Mouse (Mus musculus): ENCODE data around the gene Aldh2. TPM values are rescaled to one million over a fixed set of nuclear protein-coding genes. Genes with fewer than 3 reads are reported as not detected.
A peak's percentile ranks its signal among the peaks of the same experiment; 100 is the strongest.
"Not testable (repeated sequence)": the region's sequence is repeated elsewhere in the genome, so short reads cannot be mapped to it uniquely, and the experiment has no call there.

The Aldh2 gene
- 99.2 and 102 TPM in 2 replicates for polyA plus RNA-seq (2015; fragmentation: Nextera tagmentation; extraction: Ambion mirVana)

DNA sequence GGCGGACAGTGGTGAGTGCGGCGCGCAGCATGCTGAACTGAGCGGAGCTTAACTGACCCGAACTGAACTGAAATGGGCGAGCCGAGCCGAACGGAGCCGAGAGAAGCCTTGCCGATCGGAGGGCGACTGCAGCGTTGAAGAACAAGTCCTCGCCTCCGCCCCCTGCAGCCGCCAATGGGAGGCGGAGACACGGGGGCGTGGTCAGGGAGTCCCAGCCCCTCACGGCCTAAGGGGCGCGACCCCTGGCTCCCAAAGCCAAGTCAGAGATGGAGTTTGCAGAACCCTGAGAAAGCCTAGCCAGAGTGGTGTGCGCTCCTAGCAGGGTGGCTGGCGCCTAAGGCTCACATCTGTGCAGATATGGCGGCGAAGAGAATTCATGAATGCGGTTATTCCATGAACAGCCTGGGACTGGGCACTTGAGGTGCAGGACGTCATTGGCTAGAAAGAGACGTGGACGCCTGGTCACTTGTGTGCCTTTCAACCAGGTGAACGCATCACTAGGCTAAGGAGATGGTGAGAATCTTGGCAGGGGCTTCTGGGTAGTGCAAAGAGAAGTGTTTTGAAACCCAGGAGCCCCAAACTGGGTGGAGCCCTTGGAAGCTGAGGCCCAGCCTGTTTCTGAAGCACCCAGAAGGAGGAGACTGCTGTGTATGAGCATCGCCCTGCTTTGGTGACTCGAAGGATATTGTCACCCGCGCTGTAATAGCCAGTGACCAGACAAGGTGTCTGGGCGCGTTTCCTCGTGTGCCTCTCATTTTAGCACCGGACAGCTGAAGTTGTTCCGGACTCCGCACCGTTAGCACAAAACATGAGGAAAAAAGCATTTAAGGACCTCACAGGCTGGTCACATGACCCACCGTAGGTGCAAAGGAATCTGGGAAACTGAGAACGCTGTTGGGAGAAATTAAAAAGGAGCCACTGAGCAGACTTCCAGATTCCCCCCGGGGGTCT lies at the start of gene Aldh2:
Gene Aldh2 (minus strand): TSS at position 374 of the 951 bp plus-strand sequence.
- peaks cover 16% of the 10 kb centered on the region for H3K4me1 ChIP-seq (replicated peaks; ENCODE audit: control insufficient read depth, insufficient read depth, low read length)
- peak within 1 kb of the TSS; percentile 43 for H3K27ac ChIP-seq (ENCODE audit: low read length)
- H3K36me3 ChIP-seq (ENCODE audit: control insufficient read depth, insufficient read depth) = no peaks in the 10 kb centered on the region
- H3K4me3 ChIP-seq (replicated peaks; ENCODE audit: low read length) = peak within 1 kb of the TSS; percentile 58
- peak; percentile 84 for ATAC-seq
- peak within 1 kb of the TSS; percentile 95 for H3K4me2 ChIP-seq (ENCODE audit: low read length)
- H3K9ac ChIP-seq (replicated peaks; ENCODE audit: low read depth, low read length) = peak within 1 kb of the TSS; percentile 63
- no peaks in the 10 kb centered on the region for H3K9me3 ChIP-seq (ENCODE audit: control insufficient read depth, low read length)
- H3K27me3 ChIP-seq (replicated peaks; ENCODE audit: control insufficient read depth, insufficient read depth, low read length) = no peaks in the 10 kb centered on the region
- WGBS = 2% methylated on average over 47 of the region's 47 CpGs

DNA sequence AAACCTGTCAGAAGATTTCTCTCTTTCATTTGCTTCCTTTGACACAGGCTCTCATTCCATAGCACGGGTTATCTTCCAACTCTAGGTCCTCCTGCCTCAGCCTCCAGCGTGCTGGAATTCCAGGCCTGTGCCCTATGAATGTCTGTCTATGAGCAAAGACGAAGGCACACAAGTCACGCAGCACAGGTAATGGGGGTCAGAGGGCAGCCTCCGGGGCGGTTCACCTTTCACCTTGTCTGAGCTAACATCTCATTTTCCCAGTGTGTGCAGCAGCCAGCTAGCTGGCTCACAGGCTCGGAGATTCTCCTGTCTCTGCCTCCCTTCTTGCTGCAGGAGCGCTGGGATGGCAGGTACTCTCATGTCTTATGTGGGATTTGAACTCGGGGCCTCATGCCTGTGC lies 46.0 kb upstream of the Aldh2 start:
- H3K4me3 ChIP-seq (replicated peaks; ENCODE audit: low read length) = no peak overlapping the region
- no peaks in the 10 kb centered on the region for H3K27me3 ChIP-seq (replicated peaks; ENCODE audit: control insufficient read depth, insufficient read depth, low read length)
- no peak for ATAC-seq
- H3K4me1 ChIP-seq (replicated peaks; ENCODE audit: control insufficient read depth, insufficient read depth, low read length) = no peaks in the 10 kb centered on the region
- H3K36me3 ChIP-seq (ENCODE audit: control insufficient read depth, insufficient read depth) = no peaks in the 10 kb centered on the region
- 92% methylated on average over 9 of the region's 9 CpGs for WGBS
- H3K9ac ChIP-seq (replicated peaks; ENCODE audit: low read depth, low read length) = no peak overlapping the region
- H3K4me2 ChIP-seq (ENCODE audit: low read length) = no peak overlapping the region
- no peaks in the 10 kb centered on the region for H3K9me3 ChIP-seq (ENCODE audit: control insufficient read depth, low read length)
- no peak overlapping the region for H3K27ac ChIP-seq (ENCODE audit: low read length)

DNA sequence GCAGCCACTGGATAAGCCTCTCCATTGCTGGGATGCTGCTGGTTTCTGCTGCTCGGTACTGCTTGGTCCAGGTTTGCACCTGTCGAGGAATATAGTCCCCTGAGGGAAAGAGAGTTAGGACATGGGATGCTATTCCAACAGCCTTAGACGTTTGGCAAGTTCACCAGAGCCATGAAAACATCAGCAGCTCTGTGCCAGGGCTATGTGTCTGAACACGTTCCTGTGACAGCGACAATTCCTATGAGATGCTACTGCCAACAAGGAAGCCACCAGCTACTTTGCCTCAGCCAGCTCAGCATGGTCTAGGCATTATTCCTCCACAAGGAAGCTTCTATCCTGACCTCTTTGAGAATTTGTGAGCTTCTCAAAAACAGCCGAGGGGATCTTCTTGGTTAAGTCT lies 43.7 kb upstream of the Aldh2 start:
- no peaks in the 10 kb centered on the region for H3K36me3 ChIP-seq (ENCODE audit: control insufficient read depth, insufficient read depth)
- H3K4me2 ChIP-seq (ENCODE audit: low read length) = no peak overlapping the region
- WGBS = 83% methylated on average over 6 of the region's 6 CpGs

DNA sequence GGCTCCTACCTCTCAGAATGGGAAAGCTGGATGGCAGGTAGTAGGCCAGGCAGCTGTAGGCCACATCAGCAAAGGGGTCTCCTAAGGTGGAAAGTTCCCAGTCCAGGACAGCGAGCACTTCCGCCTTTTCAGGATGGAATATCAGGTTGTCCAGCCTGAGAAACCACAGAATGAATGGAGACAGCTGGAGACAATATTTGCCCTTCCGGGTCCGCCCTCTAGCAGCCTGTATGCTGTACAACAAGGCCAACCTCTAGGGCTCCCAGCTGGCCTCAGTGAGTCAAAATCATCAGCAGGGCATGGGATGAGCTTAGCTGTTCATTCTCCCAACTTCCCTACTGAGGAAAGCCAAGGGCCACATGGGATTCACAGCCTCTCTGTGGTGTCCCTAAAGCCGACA lies 41.0 kb upstream of the Aldh2 start:
- H3K9me3 ChIP-seq (ENCODE audit: control insufficient read depth, low read length) = no peaks in the 10 kb centered on the region
- no peak overlapping the region for H3K4me3 ChIP-seq (replicated peaks; ENCODE audit: low read length)
- WGBS = 98% methylated on average over 5 of the region's 5 CpGs
- no peaks in the 10 kb centered on the region for H3K4me1 ChIP-seq (replicated peaks; ENCODE audit: control insufficient read depth, insufficient read depth, low read length)
- no peak overlapping the region for H3K27ac ChIP-seq (ENCODE audit: low read length)
- no peaks in the 10 kb centered on the region for H3K36me3 ChIP-seq (ENCODE audit: control insufficient read depth, insufficient read depth)
- H3K27me3 ChIP-seq (replicated peaks; ENCODE audit: control insufficient read depth, insufficient read depth, low read length) = no peaks in the 10 kb centered on the region
- no peak overlapping the region for H3K4me2 ChIP-seq (ENCODE audit: low read length)
- no peak overlapping the region for H3K9ac ChIP-seq (replicated peaks; ENCODE audit: low read depth, low read length)
- ATAC-seq = no peak

More for the DNA sequence above, 43.7 kb upstream of the Aldh2 start:
- H3K4me3 ChIP-seq (replicated peaks; ENCODE audit: low read length) = no peak overlapping the region
- H3K9ac ChIP-seq (replicated peaks; ENCODE audit: low read depth, low read length) = no peak overlapping the region
- H3K27ac ChIP-seq (ENCODE audit: low read length) = no peak overlapping the region
- H3K9me3 ChIP-seq (ENCODE audit: control insufficient read depth, low read length) = no peaks in the 10 kb centered on the region
- no peak for ATAC-seq
- no peaks in the 10 kb centered on the region for H3K27me3 ChIP-seq (replicated peaks; ENCODE audit: control insufficient read depth, insufficient read depth, low read length)
- no peaks in the 10 kb centered on the region for H3K4me1 ChIP-seq (replicated peaks; ENCODE audit: control insufficient read depth, insufficient read depth, low read length)

DNA sequence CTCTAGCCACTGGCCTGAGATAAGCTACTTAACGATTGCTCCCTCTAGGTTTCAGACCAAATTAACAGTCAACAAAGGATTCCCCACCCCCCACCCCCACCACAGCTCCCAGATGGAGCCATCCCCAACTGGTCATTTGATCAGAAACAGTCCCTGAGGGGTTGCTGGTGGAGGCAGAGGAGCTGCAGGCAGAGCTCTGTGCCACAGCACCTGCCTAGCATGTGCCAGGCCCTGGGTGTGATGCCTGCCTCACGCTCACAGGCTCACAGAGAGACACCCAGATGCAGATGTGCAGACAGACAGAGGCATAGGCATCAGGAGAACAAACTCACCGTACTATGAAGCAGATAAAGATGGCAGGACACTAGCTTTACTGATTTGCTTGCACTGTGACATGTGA lies 39.2 kb upstream of the Aldh2 start:
- no peak for ATAC-seq
- H3K9ac ChIP-seq (replicated peaks; ENCODE audit: low read depth, low read length) = no peak overlapping the region
- no peak overlapping the region for H3K27ac ChIP-seq (ENCODE audit: low read length)
- no peaks in the 10 kb centered on the region for H3K27me3 ChIP-seq (replicated peaks; ENCODE audit: control insufficient read depth, insufficient read depth, low read length)
- no peak overlapping the region for H3K4me3 ChIP-seq (replicated peaks; ENCODE audit: low read length)
- 38% methylated on average over 3 of the region's 3 CpGs for WGBS
- H3K36me3 ChIP-seq (ENCODE audit: control insufficient read depth, insufficient read depth) = no peaks in the 10 kb centered on the region
- H3K4me2 ChIP-seq (ENCODE audit: low read length) = no peak overlapping the region
- no peaks in the 10 kb centered on the region for H3K9me3 ChIP-seq (ENCODE audit: control insufficient read depth, low read length)
- H3K4me1 ChIP-seq (replicated peaks; ENCODE audit: control insufficient read depth, insufficient read depth, low read length) = no peaks in the 10 kb centered on the region

DNA sequence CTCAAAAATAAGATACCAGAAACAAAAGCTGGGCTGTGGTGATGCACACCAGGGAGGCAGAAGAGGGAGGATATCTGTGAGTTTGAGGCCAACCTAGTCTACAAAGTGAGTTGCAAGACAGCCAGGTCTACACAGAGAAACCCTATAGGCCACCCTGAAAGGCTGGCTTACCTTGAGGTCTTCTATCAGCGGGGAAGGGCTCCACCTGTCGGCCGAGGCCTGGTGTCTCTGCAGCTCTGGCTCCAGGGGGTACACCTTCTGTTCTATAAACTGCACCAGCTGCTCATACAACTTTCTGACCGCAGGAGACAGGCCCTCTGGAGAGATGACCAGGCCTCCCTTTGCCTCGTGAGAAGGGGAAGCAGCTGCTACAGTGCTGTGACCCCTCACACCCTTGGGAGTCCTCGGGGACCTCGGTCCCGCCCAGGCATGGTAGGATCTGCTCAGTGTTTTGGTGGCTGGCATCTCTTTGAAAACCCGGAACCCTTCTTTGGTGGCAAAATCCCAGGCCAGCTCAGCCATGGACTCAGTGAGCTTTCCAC lies 37.6 kb upstream of the Aldh2 start:
- ATAC-seq; H3K4me2 ChIP-seq (ENCODE audit: low read length); H3K4me3 ChIP-seq (replicated peaks; ENCODE audit: low read length); H3K9me3 ChIP-seq (ENCODE audit: control insufficient read depth, low read length); H3K27me3 ChIP-seq (replicated peaks; ENCODE audit: control insufficient read depth, insufficient read depth, low read length); H3K9ac ChIP-seq (replicated peaks; ENCODE audit: low read depth, low read length); H3K4me1 ChIP-seq (replicated peaks; ENCODE audit: control insufficient read depth, insufficient read depth, low read length); H3K27ac ChIP-seq (ENCODE audit: low read length); H3K36me3 ChIP-seq (ENCODE audit: control insufficient read depth, insufficient read depth): not testable (repeated sequence)
- WGBS = 69% methylated on average over 8 of the region's 9 CpGs

DNA sequence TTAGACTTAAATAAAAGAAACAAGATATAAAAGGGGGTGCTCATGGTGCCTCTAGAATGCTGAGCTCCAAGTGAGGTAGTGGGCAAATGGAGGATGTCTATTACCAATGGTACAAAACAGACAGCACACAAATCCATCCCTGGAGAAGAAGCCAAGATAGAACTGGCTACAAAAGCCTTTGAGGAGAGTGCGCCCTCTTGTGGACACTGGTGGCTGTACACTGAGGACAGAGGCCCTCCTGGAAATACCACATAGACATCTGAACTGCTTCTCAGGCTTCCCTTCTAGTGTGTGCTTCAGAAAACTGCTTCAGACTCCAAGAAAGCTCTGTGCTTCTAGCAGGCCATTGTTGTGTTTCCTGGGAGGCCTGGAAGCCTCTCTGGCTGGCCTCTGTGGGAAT lies 34.2 kb upstream of the Aldh2 start:
- H3K27me3 ChIP-seq (replicated peaks; ENCODE audit: control insufficient read depth, insufficient read depth, low read length) = no peaks in the 10 kb centered on the region
- no peak overlapping the region for H3K4me2 ChIP-seq (ENCODE audit: low read length)
- H3K9ac ChIP-seq (replicated peaks; ENCODE audit: low read depth, low read length) = no peak overlapping the region
- WGBS = 0% methylated on average over 1 of the region's 1 CpGs
- no peak for ATAC-seq
- no peak overlapping the region for H3K27ac ChIP-seq (ENCODE audit: low read length)
- no peaks in the 10 kb centered on the region for H3K9me3 ChIP-seq (ENCODE audit: control insufficient read depth, low read length)
- no peaks in the 10 kb centered on the region for H3K36me3 ChIP-seq (ENCODE audit: control insufficient read depth, insufficient read depth)
- no peaks in the 10 kb centered on the region for H3K4me1 ChIP-seq (replicated peaks; ENCODE audit: control insufficient read depth, insufficient read depth, low read length)
- no peak overlapping the region for H3K4me3 ChIP-seq (replicated peaks; ENCODE audit: low read length)

DNA sequence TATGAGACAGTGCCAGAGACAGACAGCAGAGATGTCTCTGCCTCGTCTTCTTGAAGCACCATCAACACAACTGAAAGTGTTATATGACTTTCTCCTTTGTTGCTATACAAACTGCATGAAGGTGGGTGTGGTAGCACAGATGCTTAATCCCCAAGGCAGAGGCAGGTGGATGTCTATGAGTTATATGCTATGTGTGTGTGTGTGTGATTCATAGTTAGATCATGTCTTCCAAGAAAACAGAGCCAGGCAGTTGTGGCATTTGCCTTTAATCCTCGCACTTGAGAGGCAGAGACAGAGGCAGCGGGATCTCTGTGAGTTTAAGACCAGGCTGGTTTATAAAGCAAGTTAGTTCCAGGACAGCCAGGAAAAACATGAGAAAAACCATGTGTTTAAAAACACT lies 29.6 kb upstream of the Aldh2 start:
- 89% methylated on average over 3 of the region's 3 CpGs for WGBS
- Histone ChIP-seq H3K4me3 (replicated peaks; ENCODE audit: low read length) (no peak overlapping the region), H3K36me3 (ENCODE audit: control insufficient read depth, insufficient read depth) (no peaks in the 10 kb centered on the region), H3K4me1 (replicated peaks; ENCODE audit: control insufficient read depth, insufficient read depth, low read length) (peaks cover 10% of the 10 kb centered on the region), H3K4me2 (ENCODE audit: low read length) (no peak overlapping the region), H3K9ac (replicated peaks; ENCODE audit: low read depth, low read length) (no peak overlapping the region), H3K27ac (ENCODE audit: low read length) (no peak overlapping the region), H3K9me3 (ENCODE audit: control insufficient read depth, low read length) (no peaks in the 10 kb centered on the region), H3K27me3 (replicated peaks; ENCODE audit: control insufficient read depth, insufficient read depth, low read length) (no peaks in the 10 kb centered on the region)
- ATAC-seq = no peak

DNA sequence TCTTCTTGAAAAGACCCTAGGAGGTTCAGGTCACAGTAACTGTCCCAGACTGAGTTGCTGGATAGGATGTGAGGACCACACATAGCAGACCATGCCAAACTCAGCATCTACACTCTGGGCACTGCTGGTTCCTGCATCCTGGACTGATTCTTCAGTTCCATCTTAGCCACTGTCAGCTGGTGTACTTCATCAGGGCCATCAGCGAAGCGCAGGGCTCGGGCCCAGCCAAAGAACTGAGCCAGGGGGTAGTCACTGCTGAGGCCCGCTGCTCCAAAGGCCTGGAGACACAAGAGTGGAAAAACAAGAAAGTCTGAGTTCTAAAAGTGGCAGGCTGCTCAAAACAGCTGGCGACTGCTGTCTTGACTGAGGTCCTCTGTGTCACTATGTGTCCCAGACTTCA lies 27.5 kb upstream of the Aldh2 start:
- no peak overlapping the region for H3K4me3 ChIP-seq (replicated peaks; ENCODE audit: low read length)
- H3K27ac ChIP-seq (ENCODE audit: low read length) = no peak overlapping the region
- no peak for ATAC-seq
- WGBS = 90% methylated on average over 5 of the region's 5 CpGs
- H3K4me2 ChIP-seq (ENCODE audit: low read length) = no peak overlapping the region
- H3K36me3 ChIP-seq (ENCODE audit: control insufficient read depth, insufficient read depth) = no peaks in the 10 kb centered on the region
- peaks cover 10% of the 10 kb centered on the region for H3K4me1 ChIP-seq (replicated peaks; ENCODE audit: control insufficient read depth, insufficient read depth, low read length)
- no peaks in the 10 kb centered on the region for H3K27me3 ChIP-seq (replicated peaks; ENCODE audit: control insufficient read depth, insufficient read depth, low read length)
- no peak overlapping the region for H3K9ac ChIP-seq (replicated peaks; ENCODE audit: low read depth, low read length)
- H3K9me3 ChIP-seq (ENCODE audit: control insufficient read depth, low read length) = no peaks in the 10 kb centered on the region

All from forebrain, embryonic 16.5 days (tissue).